Mouse (Mus musculus) stomach, embryonic 16.5 days (tissue): Measurements from ENCODE around the gene Phc3. TPM values are rescaled to one million over a fixed set of nuclear protein-coding genes. Genes with fewer than 3 reads are reported as not detected.
A peak's percentile ranks its signal among the peaks of the same experiment; 100 is the strongest.

ENCODE experiments used
- ATAC-seq: fragments of 200-750 bp; cut with Nextera tagmentation; 2 replicates; pipeline ENCODE4 v1.8.0; 2017; ENCODE audit warnings: moderate number of reproducible peaks, moderate TSS enrichment; ENCODE audit not compliant: insufficient read depth, low FRiP score
- H3K27ac ChIP-seq: fragments of 300-500 bp; sonication (generic); 2 replicates; pipeline ENCODE4 v1.5.1; 2014; ENCODE audit warnings: low read length
- H3K27me3 ChIP-seq: fragments of 300-500 bp; sonication (generic); 2 replicates; pipeline ENCODE4 v1.6.1; 2014; ENCODE audit warnings: low read length, control low read depth, mixed read lengths; ENCODE audit not compliant: control insufficient read depth, insufficient read depth
- H3K36me3 ChIP-seq: fragments of 300-500 bp; sonication (generic); 2 replicates; pipeline ENCODE4 v1.6.1; 2014; ENCODE audit warnings: low read length; ENCODE audit not compliant: control insufficient read depth, insufficient read depth
- H3K4me1 ChIP-seq: fragments of 300-500 bp; sonication (generic); 2 replicates; pipeline ENCODE4 v1.6.1; 2014; ENCODE audit warnings: low read length, control low read depth, mixed read lengths; ENCODE audit not compliant: control insufficient read depth, insufficient read depth
- H3K4me2 ChIP-seq: fragments of 300-500 bp; sonication (generic); 2 replicates; pipeline ENCODE4 v1.6.1; 2014; ENCODE audit warnings: low read depth, low read length, mixed read lengths
- H3K4me3 ChIP-seq: fragments of 300-500 bp; sonication (generic); replicated peaks from 2 replicates; pipeline ENCODE4 v1.5.1; 2014; ENCODE audit warnings: mild to moderate bottlenecking, low read length
- H3K9ac ChIP-seq: fragments of 300-500 bp; sonication (generic); 2 replicates; pipeline ENCODE4 v1.6.1; 2014; ENCODE audit warnings: low read length
- H3K9me3 ChIP-seq: fragments of 300-500 bp; sonication (generic); replicated peaks from 2 replicates; pipeline ENCODE4 v1.6.1; 2016; ENCODE audit warnings: low read length, control low read depth; ENCODE audit not compliant: control insufficient read depth
- WGBS: fragments of 180-500 bp; shearing (Covaris S2); extraction: QIAGEN DNeasy Blood & Tissue Kit; methylation state at CpG from one replicate; pipeline ENCODE4 v1.1.7; 2014; 5-methylcytosine and 5-hydroxymethylcytosine counted together
- polyA plus RNA-seq: library from polyadenylated mRNA; unstranded; fragments of >200 nt; fragmentation: Nextera tagmentation; extraction: Ambion mirVana; gene quantifications from 2 replicates; pipeline ENCODE4 v1.2.1, GENCODE M21; 2015

Gene Phc3
- polyA plus RNA-seq, 1 experiment from 2014 or later, result 6.8 TPM

DNA sequence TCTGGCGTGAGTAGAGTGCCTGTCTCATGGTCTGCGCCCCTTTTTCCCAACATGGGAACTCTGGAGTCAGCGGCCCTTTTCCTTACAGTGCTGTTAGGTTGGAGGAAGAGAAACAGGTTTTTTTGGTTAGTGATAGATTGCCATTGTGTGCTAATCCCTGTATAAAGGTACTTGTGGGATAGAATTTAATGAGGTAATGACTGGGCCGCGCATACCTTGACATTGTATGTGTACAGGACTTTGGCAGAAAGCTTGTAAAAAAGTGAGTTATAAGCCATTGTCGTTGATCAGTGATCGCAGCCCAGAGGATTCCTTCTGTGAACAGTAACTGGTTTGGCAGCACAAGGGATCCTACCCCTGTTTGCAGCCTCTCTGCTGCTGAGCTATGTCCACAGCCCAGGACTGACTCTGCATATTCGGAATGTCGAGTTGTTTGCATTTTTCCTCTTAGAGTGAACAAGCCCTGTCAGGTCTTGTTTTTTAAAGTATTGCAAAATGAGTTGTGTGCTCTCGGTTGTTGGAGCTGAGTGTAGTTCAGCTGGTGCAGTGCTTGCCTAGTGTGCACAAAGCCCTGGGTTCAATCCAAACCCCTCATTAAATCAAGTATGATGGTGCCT, 30.3 kb upstream of the Phc3 start:
- Histone ChIP-seq H3K4me2 (peak overlapping the region; percentile 25), H3K4me1 (peaks cover 28% of the 10 kb centered on the region), H3K36me3 (no peaks in the 10 kb centered on the region), H3K9me3 (no peaks in the 10 kb centered on the region), H3K27me3 (no peaks in the 10 kb centered on the region), H3K4me3 (peak overlapping the region; percentile 14), H3K27ac (peak overlapping the region; percentile 98), H3K9ac (peak overlapping the region; percentile 63)
- WGBS, result 31% methylated on average over 10 of the region's 10 CpGs
- ATAC-seq, result peak; percentile 49

DNA sequence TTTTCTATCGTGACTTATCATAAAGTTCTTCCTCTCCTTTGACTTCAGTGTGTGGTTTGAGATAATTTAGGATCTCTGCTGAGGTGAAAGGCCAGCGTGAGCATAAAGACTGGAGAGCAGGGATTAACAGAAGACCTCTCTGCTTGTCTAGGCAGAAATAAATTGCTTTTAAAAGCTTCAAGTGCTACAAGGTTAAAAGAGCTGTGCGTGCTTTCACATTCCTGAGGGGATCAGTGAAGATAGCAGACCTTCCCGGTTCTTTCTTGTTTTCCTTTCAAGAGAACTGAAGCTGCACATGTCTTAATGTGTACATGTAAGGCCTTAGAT, 27.4 kb upstream of the Phc3 start:
- Histone ChIP-seq H3K9me3 (no peaks in the 10 kb centered on the region), H3K4me2 (peak overlapping the region; percentile 77), H3K9ac (peak overlapping the region; percentile 91), H3K27me3 (no peaks in the 10 kb centered on the region), H3K4me1 (peaks cover 28% of the 10 kb centered on the region), H3K4me3 (peak overlapping the region; percentile 93), H3K36me3 (no peaks in the 10 kb centered on the region), H3K27ac (peak overlapping the region; percentile 82)
- 5% methylated on average over 4 of the region's 4 CpGs for WGBS
- no peak for ATAC-seq

DNA sequence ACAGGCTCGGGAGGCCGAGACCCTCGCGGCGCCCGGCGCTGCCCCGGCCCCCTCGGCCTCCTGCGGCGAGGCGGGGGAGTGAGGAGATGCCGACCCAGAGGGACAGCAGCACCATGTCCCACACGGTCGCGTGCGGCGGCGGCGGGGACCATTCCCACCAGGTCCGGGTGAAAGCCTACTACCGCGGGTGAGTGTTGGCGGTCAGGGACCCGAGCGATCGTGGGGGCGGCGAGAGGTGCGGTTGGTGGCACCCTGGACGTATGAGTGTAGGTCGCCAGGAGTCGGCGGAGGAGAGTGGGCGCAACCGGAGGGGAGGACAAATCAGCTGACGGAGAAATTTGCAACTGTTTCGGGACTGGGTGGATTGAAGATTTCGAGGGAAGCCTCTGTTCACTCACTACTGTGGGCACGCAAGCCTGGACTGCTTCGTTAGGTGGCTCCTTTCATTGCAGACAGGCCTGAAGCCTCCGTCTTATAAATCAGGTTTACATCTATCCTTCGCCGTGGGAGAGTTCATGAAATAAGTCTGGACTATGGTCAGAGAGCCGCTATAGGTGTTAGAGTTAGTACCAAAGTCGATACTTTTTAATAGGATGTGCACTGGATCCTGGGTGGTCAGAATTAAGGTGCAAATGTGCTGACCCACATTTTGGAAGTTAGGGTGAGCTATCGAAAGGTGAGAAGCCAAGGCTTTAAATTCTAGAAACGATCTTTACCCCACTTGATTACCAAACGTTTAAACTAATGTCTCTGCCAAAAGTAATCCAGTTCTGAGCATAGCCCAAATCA, 26.9 kb upstream of the Phc3 start:
- Histone ChIP-seq H3K36me3 (no peaks in the 10 kb centered on the region), H3K27me3 (no peaks in the 10 kb centered on the region), H3K4me3 (peak overlapping the region; percentile 93), H3K4me1 (peaks cover 28% of the 10 kb centered on the region), H3K27ac (peak overlapping the region; percentile 82), H3K9ac (peak overlapping the region; percentile 91), H3K9me3 (no peaks in the 10 kb centered on the region), H3K4me2 (peak overlapping the region; percentile 77)
- no peak; the same call in none of the 2 replicates for ATAC-seq
- under 1% methylated on average over 49 of the region's 49 CpGs for WGBS

DNA sequence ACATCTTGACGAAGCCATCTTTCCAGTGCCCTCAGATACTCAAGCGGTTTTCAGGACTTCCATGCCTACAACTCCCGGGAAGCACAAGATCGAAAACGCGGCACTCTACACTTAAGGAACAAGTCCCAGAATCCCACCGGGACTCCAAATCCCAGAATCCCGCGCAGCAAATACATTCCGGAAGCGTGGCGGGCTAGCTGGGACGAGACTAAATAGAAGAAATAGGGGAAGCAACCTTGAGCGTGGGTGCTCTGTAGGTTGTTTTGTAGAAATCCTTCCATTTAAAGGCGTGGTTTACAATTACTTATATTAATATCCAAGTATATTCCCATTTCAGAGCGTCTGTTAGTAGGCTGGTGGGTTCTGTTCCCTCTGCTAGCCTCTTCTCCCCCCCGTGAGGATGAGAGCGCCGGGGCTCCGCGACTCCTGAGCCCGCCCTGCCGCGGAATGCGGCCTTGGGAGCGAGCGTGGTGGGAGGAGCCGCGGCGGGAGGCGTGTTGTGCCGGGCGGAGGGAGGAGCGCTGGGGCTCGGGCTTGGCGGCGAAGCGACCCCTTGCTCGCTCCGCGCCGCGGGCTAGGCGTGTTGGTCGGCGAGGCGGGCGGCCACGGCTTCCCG, 26.2 kb upstream of the Phc3 start, which contains the start of gene Prkci:
Gene Prkci, plus strand, starts transcription at position 465 of the 616 bp plus-strand sequence.
- ATAC-seq, result peak; percentile 96
- Histone ChIP-seq H3K4me3 (peak within 1 kb of the TSS; percentile 93), H3K9me3 (no peaks in the 10 kb centered on the region), H3K9ac (peak within 1 kb of the TSS; percentile 91), H3K27ac (peak within 1 kb of the TSS; percentile 82), H3K27me3 (no peaks in the 10 kb centered on the region), H3K4me2 (peak within 1 kb of the TSS; percentile 77), H3K4me1 (peaks cover 27% of the 10 kb centered on the region), H3K36me3 (no peaks in the 10 kb centered on the region)
- under 1% methylated on average over 48 of the region's 50 CpGs for WGBS

DNA sequence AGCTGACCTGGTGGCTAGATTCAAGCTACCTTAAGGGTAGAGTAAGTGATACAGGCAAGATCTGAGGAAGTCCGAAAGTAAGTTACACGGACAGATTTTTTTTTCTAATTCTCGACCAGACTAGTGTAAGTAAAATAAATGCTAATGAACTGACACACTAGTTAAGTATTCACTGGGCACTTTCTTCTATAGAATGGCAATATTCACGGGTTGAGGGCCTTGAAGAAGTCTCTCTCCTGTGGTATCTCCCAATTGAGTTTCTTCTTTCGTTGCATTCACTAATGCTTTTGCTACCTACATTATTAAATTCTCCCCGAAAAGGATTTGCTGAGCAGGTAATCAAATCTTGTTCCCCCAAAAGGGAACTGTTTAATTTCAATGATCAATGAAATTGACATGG, 25.6 kb upstream of the Phc3 start:
- H3K9me3 ChIP-seq, result no peaks in the 10 kb centered on the region
- H3K9ac ChIP-seq, result peak overlapping the region; percentile 91
- peak overlapping the region; percentile 57 for H3K4me2 ChIP-seq
- H3K27me3 ChIP-seq, result no peaks in the 10 kb centered on the region
- peak overlapping the region; percentile 93 for H3K4me3 ChIP-seq
- H3K27ac ChIP-seq, result 0 out of 2 replicates have a peak overlapping the region, but pooled peaks have one; percentile 70
- no peak for ATAC-seq
- 18% methylated on average over 6 of the region's 6 CpGs for WGBS
- H3K4me1 ChIP-seq, result peaks cover 22% of the 10 kb centered on the region
- no peaks in the 10 kb centered on the region for H3K36me3 ChIP-seq

DNA sequence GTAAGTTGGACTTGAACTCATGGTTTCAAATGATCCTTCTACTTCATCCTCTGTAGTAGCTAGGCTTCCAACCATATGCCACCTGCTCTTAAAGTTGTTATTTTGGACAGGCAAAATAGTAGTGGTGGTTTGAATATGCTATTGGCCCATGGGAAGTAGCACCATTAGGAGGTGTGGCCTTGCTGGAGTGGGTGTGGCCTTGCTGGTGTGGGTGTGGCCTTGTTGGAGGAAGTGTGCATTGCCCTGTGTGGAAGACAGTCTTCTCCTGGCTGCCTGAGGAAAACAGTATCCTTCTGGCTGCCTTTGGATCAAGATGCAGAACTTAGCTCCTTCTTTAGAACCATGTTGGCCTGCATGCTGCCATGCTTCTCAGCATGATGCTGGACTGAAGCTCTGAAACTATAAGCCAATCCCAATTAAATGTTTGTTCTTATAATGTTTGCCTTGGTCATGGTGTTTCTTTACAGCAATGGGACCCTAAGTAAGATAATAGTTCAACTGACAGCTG, 23.9 kb upstream of the Phc3 start:
- H3K27me3 ChIP-seq, result no peaks in the 10 kb centered on the region
- no peak for ATAC-seq
- H3K4me1 ChIP-seq, result peaks cover 9% of the 10 kb centered on the region; the same call in 1 of the 2 replicates
- H3K36me3 ChIP-seq, result no peaks in the 10 kb centered on the region
- no peak overlapping the region for H3K9ac ChIP-seq
- no peak overlapping the region for H3K4me2 ChIP-seq
- no peaks in the 10 kb centered on the region for H3K9me3 ChIP-seq
- no peak overlapping the region for H3K27ac ChIP-seq
- no peak overlapping the region for H3K4me3 ChIP-seq

DNA sequence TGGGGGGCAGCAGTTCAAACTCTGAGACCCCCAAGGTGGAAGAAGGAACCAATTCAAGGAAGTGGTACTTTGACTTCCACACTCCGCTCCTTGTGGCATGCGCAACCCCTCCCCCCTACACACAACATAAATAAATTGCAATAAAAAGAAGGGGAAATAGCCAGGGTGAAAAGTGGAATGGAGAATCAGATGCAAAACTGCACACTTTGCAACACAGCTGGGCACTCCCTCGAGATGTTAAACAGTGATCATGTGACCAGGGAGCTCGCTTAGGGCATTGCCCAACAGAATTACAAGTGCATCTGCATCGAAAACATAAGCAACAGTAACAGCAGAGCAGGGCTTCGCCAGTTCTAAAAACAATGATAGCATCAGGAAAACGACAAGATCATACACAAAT, 22.9 kb upstream of the Phc3 start:
- Histone ChIP-seq H3K9me3 (no peaks in the 10 kb centered on the region), H3K9ac (no peak overlapping the region), H3K4me3 (no peak overlapping the region), H3K4me1 (peaks cover 4% of the 10 kb centered on the region; the same call in 1 of the 2 replicates), H3K36me3 (no peaks in the 10 kb centered on the region), H3K27me3 (no peaks in the 10 kb centered on the region), H3K4me2 (no peak overlapping the region), H3K27ac (no peak overlapping the region)
- ATAC-seq, result no peak
- WGBS, result 74% methylated on average over 7 of the region's 7 CpGs

DNA sequence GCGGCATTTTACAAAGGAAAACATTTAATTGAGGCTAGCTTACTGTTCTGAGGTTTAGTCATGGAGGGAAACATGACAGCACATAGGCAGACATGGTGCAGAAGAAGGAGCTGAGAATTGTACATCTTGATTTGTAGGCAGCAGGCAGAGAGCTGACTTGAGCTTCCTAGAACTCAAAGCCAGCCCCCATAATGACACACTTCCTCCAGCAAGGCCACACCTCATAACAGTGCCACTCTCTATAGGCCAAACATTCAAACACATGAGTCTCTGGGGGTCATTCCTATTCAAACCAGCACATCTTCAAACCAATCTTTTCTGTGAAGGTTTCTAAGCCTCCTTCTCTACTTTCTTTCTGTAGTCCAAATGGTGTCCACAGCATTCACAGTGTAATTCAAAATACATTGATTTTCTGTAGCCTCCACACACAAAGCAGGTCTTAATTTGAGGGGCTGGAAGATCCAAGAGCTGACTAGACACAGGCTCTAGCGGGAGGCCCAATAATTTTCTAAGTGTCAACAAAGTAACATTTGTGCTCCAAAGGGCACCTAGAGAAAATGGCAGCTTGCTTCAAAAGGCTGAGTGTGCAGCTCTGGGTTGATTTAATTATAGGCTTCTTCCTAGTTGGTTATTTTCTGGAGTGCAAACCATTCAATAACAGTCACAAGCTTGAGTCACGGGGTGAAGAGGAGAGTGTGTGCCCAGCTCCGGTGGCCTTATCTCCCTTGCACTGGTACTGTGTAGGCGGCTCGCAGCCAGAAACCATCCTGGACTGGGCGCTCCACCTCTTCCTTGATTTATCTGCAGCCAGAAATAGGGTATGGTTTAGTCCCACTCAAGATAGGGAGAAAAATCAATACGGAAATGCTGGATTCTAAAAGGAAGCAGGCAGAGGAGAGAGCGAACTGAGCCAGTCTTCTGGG, 18.4 kb upstream of the Phc3 start:
- 74% methylated on average over 9 of the region's 9 CpGs for WGBS
- peak overlapping the region; percentile 29; the same call in 1 of the 2 replicates for H3K27ac ChIP-seq
- no peak overlapping the region for H3K4me3 ChIP-seq

More for the DNA sequence above, 18.4 kb upstream of the Phc3 start:
- Histone ChIP-seq H3K9ac (no peak overlapping the region), H3K4me2 (no peak overlapping the region), H3K4me1 (no peaks in the 10 kb centered on the region), H3K36me3 (no peaks in the 10 kb centered on the region), H3K27me3 (no peaks in the 10 kb centered on the region), H3K9me3 (no peaks in the 10 kb centered on the region)
- peak; percentile 87 for ATAC-seq
